Mouse (Mus musculus): ENCODE measurements around the gene Fsd1l.
"Not testable (repeated sequence)": the region's sequence is repeated elsewhere in the genome, so short reads cannot be mapped to it uniquely, and the experiment has no call there.

Gene Fsd1l

GRCm38 (mm10) chr4:53628924-53629323 is 2.3 kb upstream of the Fsd1l start:
- DNase-seq (ENCODE audit: low spot score), result no peak

GRCm38 (mm10) chr4:53630963-53631315 is 332 bp upstream of the Fsd1l start:
- DNase-seq (ENCODE audit: low spot score), result no peak

- no peak for DNase-seq (ENCODE audit: low spot score)
These were observed 709 bp downstream of the Fsd1l start for GRCm38 (mm10) chr4:53632011-53632349.

- DNase-seq (ENCODE audit: low spot score), result no peak
These were observed 4.1 kb downstream of the Fsd1l start for GRCm38 (mm10) chr4:53635336-53635735.

- DNase-seq (ENCODE audit: low spot score), result no peak
These were observed 6.1 kb downstream of the Fsd1l start for GRCm38 (mm10) chr4:53637269-53637909.

- no peak for DNase-seq (ENCODE audit: low spot score)
These were observed 7.4 kb downstream of the Fsd1l start for GRCm38 (mm10) chr4:53638549-53639123.

GRCm38 (mm10) chr4:53658029-53658428 is 26.8 kb downstream of the Fsd1l start:
- no peak for DNase-seq (ENCODE audit: low spot score)

GRCm38 (mm10) chr4:53660711-53661110 is 29.4 kb downstream of the Fsd1l start:
- DNase-seq (ENCODE audit: low spot score), result no peak

GRCm38 (mm10) chr4:53682092-53682491 is 50.8 kb downstream of the Fsd1l start:
- DNase-seq (ENCODE audit: low spot score), result no peak

- no peak for DNase-seq (ENCODE audit: low spot score)
These were observed 57.7 kb downstream of the Fsd1l start for GRCm38 (mm10) chr4:53688965-53689364.

GRCm38 (mm10) chr4:53691418-53691817 is 60.1 kb downstream of the Fsd1l start:
- no peak for DNase-seq (ENCODE audit: low spot score)

GRCm38 (mm10) chr4:53709166-53709565 is 77.9 kb downstream of the Fsd1l start:
- not testable (repeated sequence) for DNase-seq (ENCODE audit: low spot score)

- DNase-seq (ENCODE audit: low spot score), result no peak
These were observed 78.8 kb downstream of the Fsd1l start for GRCm38 (mm10) chr4:53710021-53710420.

- no peak for DNase-seq (ENCODE audit: low spot score)
These were observed 79.5 kb downstream of the Fsd1l start for GRCm38 (mm10) chr4:53710555-53711328.

- DNase-seq (ENCODE audit: low spot score), result peak; percentile 12
These were observed 82.4 kb downstream of the Fsd1l start, which contains the start of gene Fktn for GRCm38 (mm10) chr4:53713704-53714050. Fktn (plus strand) TSS chr4:53713998.

GRCm38 (mm10) chr4:53714051-53714814 is 83.0 kb downstream of the Fsd1l start:
- DNase-seq (ENCODE audit: low spot score), result peak; percentile 87

- no peak for DNase-seq (ENCODE audit: low spot score)
These were observed 84.7 kb downstream of the Fsd1l start for GRCm38 (mm10) chr4:53715977-53716376.

GRCm38 (mm10) chr4:53717546-53717945 is 86.3 kb downstream of the Fsd1l start:
- DNase-seq (ENCODE audit: low spot score), result no peak

- no peak for DNase-seq (ENCODE audit: low spot score)
These were observed 87.0 kb downstream of the Fsd1l start for GRCm38 (mm10) chr4:53718261-53718660.

GRCm38 (mm10) chr4:53722506-53722905 is 91.2 kb downstream of the Fsd1l start:
- no peak for DNase-seq (ENCODE audit: low spot score)

GRCm38 (mm10) chr4:53726100-53726499 is 94.8 kb downstream of the Fsd1l start:
- not testable (repeated sequence) for DNase-seq (ENCODE audit: low spot score)

GRCm38 (mm10) chr4:53728121-53728520 is 96.8 kb downstream of the Fsd1l start:
- no peak for DNase-seq (ENCODE audit: low spot score)
